Mouse (Mus musculus): ENCODE data around the gene Irf9.

Irf9 gene

GRCm38 (mm10) chr14:55651528-55651927 is 48.2 kb downstream of the Irf9 start:
- DNase-seq (ENCODE audit: extremely low spot score, low read depth, low spot score) = no peak

- no peak for DNase-seq (ENCODE audit: extremely low spot score, low read depth, low spot score)
Measured at GRCm38 (mm10) chr14:55656935-55657334, 53.6 kb downstream of the Irf9 start.

GRCm38 (mm10) chr14:55658011-55658410 is 54.6 kb downstream of the Irf9 start:
- DNase-seq (ENCODE audit: extremely low spot score, low read depth, low spot score) = no peak

Measured in hindlimb bud, embryonic 11.5 days (tissue).